ENCODE assay signal across 8 mouse cellular contexts in genomic region chr8:10977742-10978376, GRCm38 (mm10). TPM values are rescaled to one million over a fixed set of nuclear protein-coding genes. Genes with fewer than 3 reads are reported as not detected.
DNase-seq lines count a peak whose midpoint lies in the region; ATAC-seq and TF ChIP-seq lines count a peak whose summit lies in the region.

No protein-coding gene starts in this region.

- intact Hi-C loops in left cerebral cortex, postnatal 14 days (cut with DNase I): no loop called here

- H3K4me2 ChIP-seq in embryonic facial prominence, embryonic 15.5 days (replicated peaks): peak overlapping the region; percentile 6; the same call in 1 of the 2 replicates
- H3K4me2 ChIP-seq in lung, embryonic 14.5 days: peak overlapping the region; percentile 39

- H3K9ac ChIP-seq in embryonic facial prominence, embryonic 15.5 days: no peak overlapping the region
- no peak overlapping the region; the same call in 1 of the 2 replicates for H3K9ac ChIP-seq in lung, embryonic 14.5 days

- H3K36me3 ChIP-seq in heart, embryonic 10.5 days: no peaks in the 10 kb centered on the region
- no peaks in the 10 kb centered on the region for H3K36me3 ChIP-seq in embryonic facial prominence, embryonic 15.5 days
- no peaks in the 10 kb centered on the region for H3K36me3 ChIP-seq in lung, embryonic 14.5 days (ENCODE audit: insufficient read depth)

- WGBS in heart, embryonic 10.5 days: 43% methylated on average over 7 of the region's 7 CpGs
- 43% methylated on average over 7 of the region's 7 CpGs for WGBS in embryonic facial prominence, embryonic 15.5 days
- 23% methylated on average over 7 of the region's 7 CpGs for WGBS in lung, embryonic 14.5 days

- H3K4me3 ChIP-seq in heart, embryonic 10.5 days: no peak overlapping the region
- no peak overlapping the region for H3K4me3 ChIP-seq in embryonic facial prominence, embryonic 15.5 days (replicated peaks)
- no peak overlapping the region for H3K4me3 ChIP-seq in lung, embryonic 14.5 days (ENCODE audit: low read depth, low read length)

- no peaks in the 10 kb centered on the region for H3K27me3 ChIP-seq in heart, embryonic 10.5 days (ENCODE audit: insufficient read depth, poor library complexity, severe bottlenecking)
- no peaks in the 10 kb centered on the region for H3K27me3 ChIP-seq in embryonic facial prominence, embryonic 15.5 days
- no peaks in the 10 kb centered on the region for H3K27me3 ChIP-seq in lung, embryonic 14.5 days (ENCODE audit: insufficient read depth, low read length)

- no peak for DNase-seq in heart, embryonic 10.5 days (ENCODE audit: low spot score)
- DNase-seq in heart, adult 8-10 months (ENCODE audit: low spot score): no peak
- peak; percentile 76 for DNase-seq in 416B (ENCODE audit: low read depth)
- peak; percentile 89 for DNase-seq in lung, embryonic 14.5 days
- DNase-seq in thymus, postnatal 36 days: no peak
- DNase-seq in left cerebral cortex, postnatal 14 days (ENCODE audit: low spot score in 2 of 2): no peak
- DNase-seq in thymus, postnatal 0 days (ENCODE audit: low spot score): no peak

- peak overlapping the region; percentile 83 for H3K27ac ChIP-seq in heart, embryonic 10.5 days
- H3K27ac ChIP-seq in embryonic facial prominence, embryonic 15.5 days (replicated peaks): peak overlapping the region; percentile 82
- peak overlapping the region; percentile 98 for H3K27ac ChIP-seq in lung, embryonic 14.5 days (ENCODE audit: low read depth)

- no peak for TF ChIP-seq CTCF in lung, embryonic 14.5 days (IDR thresholded peaks at IDR 0.05; ENCODE audit: low read depth)

- peaks cover 69% of the 10 kb centered on the region for H3K4me1 ChIP-seq in heart, embryonic 10.5 days
- peaks cover 53% of the 10 kb centered on the region for H3K4me1 ChIP-seq in embryonic facial prominence, embryonic 15.5 days
- H3K4me1 ChIP-seq in lung, embryonic 14.5 days (ENCODE audit: insufficient read depth): peaks cover 60% of the 10 kb centered on the region

- peak; percentile 68 for ATAC-seq in embryonic facial prominence, embryonic 15.5 days (ENCODE audit: insufficient number of reproducible peaks, low FRiP score, low TSS enrichment, low read depth)
- ATAC-seq in lung, embryonic 14.5 days (ENCODE audit: insufficient read depth): peak; percentile 70

- H3K9me3 ChIP-seq in heart, embryonic 10.5 days: no peaks in the 10 kb centered on the region
- no peaks in the 10 kb centered on the region for H3K9me3 ChIP-seq in embryonic facial prominence, embryonic 15.5 days (replicated peaks)
- H3K9me3 ChIP-seq in lung, embryonic 14.5 days (ENCODE audit: low read depth, low read length): no peaks in the 10 kb centered on the region

RNA-seq across cellular contexts. Expression of gene Irs2, which starts 30.4 kb away (rescaled TPM):
- polyA plus RNA-seq in heart, embryonic 10.5 days (2016; fragmentation: Nextera tagmentation; extraction: Ambion mirVana): 4.5 and 6.2 TPM in 2 replicates
- total RNA-seq in heart, adult 8-10 months (2022): 10 to 100 TPM in 1 of 4 experiments, 1 to 10 TPM in 3; 4.7 to 13.0 (median 6.8) TPM
- polyA plus RNA-seq in embryonic facial prominence, embryonic 15.5 days (2015; fragmentation: Nextera tagmentation; extraction: Ambion mirVana): 7.4 and 7.9 TPM in 2 replicates
- polyA plus RNA-seq in lung, embryonic 14.5 days (2014; fragmentation: Nextera tagmentation; extraction: Ambion mirVana): 5.7 TPM in 2 replicates
- total RNA-seq in left cerebral cortex, postnatal 14 days (2021): 10 to 100 TPM; 53.0 to 60.0 TPM
- polyA plus RNA-seq in thymus, postnatal 0 days (2015; fragmentation: Nextera tagmentation; extraction: Ambion mirVana): 4.5 TPM in 2 replicates

Comparison
In these comparisons a context has a peak if more than half of its experiments do, and no peak if none do; other contexts are left out.
1. DNase-seq: peak in 416B (single experiment) and lung, embryonic 14.5 days (single experiment); none in heart, embryonic 10.5 days (single experiment), heart, adult 8-10 months (single experiment), thymus, postnatal 36 days (0 of 2), left cerebral cortex, postnatal 14 days (0 of 2) and thymus, postnatal 0 days (single experiment).
2. Peak in every context shown above with its lines, with median percentiles within 50 percentile points of each other: H3K27ac ChIP-seq.